Mouse (Mus musculus): Measurements from ENCODE around the gene Eef1akmt3.
"Not testable (repeated sequence)": the region's sequence is repeated elsewhere in the genome, so short reads cannot be mapped to it uniquely, and the experiment has no call there.

Eef1akmt3 gene

DNA sequence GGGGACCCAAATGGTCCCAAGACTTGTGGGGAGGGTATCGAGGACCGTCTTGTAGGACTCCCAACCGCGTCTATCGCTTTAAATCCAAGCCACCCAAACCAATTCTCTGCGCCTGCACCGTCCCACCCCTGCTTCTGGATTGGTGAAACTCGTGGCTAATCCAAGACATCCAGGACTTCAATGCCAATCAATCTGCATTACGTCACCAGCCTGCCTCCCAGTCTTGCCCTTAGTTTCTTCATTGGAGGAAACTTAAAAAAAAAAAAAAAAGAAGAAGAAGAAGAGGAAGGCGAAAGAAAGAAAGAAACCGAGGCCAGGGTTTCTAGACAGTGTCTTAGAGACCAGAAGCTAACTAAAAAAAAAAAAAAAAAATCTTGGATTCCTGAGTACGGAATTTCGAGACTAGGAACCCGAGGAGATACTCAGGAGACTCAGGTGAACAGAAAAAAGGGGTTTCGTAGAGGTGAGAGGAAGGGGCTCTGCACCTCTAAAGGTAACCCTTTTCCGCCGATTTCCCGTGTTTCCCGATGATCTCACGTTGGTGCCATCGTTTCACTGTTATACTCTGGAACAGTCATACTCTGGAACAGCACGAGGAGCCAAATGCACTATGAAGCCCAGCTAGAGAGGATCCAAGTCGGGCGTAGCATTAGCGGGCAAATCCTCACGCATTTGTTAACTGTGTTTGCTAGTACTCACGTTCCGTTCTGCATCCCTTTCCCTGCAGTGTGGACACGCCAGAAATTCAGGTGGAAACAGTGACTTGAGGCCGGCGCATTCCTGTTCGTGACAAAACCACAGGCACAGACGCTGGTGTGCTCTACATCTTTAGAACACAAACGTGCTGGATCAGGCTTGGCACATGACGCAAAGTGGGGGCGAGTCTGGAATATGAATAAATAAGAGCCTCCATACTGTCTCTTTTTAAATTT lies 29.1 kb upstream of the Eef1akmt3 start, which contains the start of gene Tspan31:
TSS of gene Tspan31 (minus strand) at position 75 of the 932 bp plus-strand sequence.
- peak; percentile 96 for DNase-seq (ENCODE audit: inconsistent ontology term)

DNA sequence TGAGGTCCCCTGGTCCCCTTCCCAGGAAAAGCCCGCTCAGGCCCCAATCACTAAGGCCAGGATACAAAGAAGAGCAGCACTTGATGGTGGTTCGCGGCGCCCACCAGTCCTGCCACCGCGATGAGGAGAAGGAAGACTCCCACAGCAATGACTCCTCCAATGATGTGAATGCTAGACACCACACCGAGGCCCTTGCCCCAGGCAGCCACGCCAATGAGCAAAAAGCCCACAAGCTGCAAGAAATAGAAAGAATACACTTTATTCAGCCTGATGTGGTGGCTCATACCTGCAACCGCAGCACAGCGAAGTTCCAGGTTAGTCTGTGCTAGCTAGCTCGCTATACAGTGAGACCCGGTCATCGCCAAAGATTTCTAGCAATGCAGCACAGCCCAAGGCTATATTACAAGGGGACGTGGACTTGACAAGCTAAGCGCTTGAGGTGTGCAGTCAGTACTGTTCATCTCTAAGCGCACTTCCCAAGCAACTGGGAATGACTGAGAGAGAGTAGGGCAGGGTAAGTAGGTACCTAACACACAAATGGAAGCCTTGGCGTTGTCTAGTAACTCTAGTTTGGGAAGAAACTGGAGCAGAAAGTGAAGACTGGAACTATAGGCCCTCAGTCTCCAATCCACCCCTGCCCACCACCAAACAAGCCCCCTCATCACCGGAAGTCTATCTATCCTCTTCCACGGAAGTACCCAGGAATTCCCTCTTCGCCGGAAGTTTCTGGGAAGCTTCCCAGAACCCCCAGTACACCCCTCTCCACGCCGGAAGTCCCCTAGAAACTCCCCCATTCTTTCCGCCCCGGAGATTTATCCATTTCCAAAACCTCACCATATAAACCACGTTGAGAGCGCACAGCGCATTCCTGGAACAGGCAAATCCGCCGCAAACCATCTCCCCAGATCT lies 28.2 kb upstream of the Eef1akmt3 start:
- no peak for DNase-seq (ENCODE audit: inconsistent ontology term)

DNA sequence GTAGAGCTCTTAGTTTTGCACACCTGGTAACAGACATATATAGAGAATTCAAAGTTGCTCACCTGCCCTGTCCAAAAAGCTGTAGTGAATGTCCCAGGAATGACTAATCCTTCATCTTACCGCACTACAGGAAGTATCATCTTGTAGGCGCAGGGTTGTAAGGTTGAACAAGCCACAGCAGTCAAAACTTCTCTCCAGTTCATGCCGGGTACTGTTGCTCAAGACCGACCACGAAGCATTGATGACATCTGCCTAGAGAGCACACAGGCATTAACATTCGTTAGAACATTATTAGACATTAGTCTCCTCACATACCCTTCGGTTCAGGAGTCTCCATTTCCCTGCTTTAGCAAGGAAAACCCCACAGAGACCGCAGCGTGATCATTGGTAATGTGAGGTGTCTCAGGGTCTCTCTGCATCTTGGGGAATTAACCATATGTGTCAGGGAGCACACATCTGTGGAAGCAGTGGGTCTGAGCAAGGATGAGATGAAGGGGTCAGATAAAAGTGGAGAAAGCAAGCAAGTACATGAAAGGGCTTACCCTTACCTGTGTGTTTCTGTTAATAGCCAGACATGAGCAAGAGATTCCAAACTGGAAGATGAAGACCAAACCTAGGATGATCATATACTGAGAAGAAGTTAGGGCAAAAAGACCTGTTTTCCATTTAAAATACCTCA lies 27.2 kb upstream of the Eef1akmt3 start:
- DNase-seq (ENCODE audit: inconsistent ontology term), result no peak

DNA sequence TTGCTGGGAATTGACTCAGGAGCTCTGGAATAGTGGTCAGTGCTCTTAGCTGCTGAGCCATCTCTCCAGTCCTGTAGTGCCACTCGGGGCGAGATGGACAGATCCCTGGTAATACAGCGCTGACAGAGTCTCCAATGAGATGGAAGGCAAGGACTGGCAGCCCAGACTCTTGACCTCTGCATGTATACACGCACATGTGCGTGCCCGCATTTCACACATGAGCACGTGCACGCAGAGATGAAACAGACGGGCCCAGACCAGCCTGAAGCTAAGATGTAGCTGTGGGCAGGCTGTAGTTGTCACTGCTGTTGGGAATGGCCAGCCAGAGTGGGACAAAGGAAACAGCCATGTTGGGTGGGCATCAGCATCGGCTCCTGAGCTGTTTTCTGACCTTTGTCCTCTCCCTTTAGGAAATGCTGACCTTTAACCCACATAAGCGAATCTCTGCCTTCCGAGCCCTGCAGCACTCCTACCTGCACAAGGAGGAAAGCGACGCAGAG lies 25.3 kb upstream of the Eef1akmt3 start:
- DNase-seq (ENCODE audit: inconsistent ontology term), result no peak

DNA sequence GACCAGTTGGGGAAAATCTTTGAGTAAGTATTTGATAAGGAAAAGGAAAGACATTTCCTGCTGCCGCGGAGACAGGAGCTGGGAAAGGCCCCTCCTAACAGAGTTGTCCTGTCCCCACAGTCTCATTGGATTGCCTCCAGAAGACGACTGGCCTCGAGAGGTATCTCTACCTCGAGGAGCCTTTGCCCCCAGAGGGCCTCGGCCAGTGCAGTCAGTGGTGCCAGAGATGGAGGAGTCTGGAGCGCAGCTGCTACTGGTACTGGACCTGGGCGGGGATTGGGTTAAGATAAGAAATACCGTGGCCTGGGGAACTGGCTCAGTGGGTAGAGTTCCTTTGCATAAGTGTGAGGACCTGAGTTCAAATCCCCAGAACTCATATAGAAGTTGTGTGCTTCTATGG lies 24.7 kb upstream of the Eef1akmt3 start:
- no peak for DNase-seq (ENCODE audit: inconsistent ontology term)

DNA sequence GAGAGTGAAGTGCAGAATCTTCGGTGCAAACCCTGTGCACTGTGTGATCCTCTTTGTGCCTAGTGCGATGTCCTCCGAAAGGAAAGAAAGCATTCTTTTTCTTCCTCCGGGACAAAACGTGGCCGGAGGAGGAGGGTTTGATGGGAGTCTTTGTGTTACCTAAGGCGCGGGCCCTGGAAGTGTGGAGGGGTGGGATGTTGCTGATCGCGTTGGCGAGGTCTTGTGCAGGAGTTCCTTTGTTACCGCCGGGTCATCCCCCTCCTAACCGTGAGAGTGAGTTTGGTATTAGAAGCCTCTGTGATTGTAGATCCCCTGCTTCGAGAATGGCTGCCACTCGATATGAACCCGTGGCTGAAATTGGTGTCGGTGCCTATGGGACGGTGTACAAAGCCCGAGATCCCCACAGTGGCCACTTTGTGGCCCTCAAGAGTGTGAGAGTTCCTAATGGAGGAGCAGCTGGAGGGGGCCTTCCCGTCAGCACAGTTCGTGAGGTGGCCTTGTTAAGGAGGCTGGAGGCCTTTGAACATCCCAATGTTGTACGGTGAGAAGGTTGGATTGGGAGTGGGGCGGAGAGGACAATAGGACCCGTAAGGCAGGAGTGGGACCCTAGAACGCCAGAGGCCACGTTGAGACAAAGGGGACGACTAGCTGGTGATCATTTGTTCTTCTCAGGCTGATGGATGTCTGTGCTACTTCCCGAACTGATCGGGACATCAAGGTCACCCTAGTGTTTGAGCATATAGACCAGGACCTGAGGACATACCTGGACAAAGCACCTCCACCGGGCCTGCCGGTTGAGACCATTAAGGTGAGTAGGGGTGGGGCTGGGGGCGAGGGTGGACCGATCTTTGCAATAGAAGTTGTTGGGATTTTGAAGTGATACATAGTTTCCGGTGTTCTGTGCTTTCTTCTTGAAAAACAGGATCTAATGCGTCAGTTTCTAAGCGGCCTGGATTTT lies 22.9 kb upstream of the Eef1akmt3 start:
- no peak for DNase-seq (ENCODE audit: inconsistent ontology term)

DNA sequence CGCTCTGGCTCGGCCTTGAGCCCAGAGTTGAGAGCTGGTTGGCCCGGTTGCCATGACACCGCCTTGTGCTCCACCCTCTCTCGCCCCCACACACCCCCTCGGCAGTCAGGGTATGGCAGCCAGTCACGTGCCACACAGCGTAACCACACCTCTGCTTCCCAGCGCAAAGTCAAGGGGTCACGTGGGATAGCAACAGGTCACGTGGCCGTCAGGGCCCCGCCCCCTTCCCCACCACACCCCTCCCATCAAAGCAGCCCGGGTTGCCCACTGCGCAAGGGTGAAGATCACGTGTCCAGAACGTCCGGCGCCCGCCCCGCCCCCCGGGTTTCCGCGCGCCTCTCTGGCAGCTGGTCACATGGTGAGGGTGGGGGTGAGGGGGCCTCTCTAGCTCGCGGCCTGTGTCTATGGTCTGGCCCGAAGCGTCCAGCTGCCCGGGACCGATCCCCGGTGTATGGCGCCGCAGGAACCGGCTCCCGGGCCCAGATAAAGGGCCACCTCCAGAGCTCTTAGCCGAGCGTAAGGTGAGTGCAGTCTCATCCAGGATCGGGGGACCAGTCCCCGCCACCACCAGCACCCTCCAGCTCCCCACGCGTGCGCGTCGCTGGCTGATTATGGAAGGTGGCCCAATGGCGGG lies 22.0 kb upstream of the Eef1akmt3 start, which contains the start of gene Cdk4:
TSS of gene Cdk4 (plus strand) at position 296 of the 634 bp plus-strand sequence.
- DNase-seq (ENCODE audit: inconsistent ontology term), result peak; percentile 100

DNA sequence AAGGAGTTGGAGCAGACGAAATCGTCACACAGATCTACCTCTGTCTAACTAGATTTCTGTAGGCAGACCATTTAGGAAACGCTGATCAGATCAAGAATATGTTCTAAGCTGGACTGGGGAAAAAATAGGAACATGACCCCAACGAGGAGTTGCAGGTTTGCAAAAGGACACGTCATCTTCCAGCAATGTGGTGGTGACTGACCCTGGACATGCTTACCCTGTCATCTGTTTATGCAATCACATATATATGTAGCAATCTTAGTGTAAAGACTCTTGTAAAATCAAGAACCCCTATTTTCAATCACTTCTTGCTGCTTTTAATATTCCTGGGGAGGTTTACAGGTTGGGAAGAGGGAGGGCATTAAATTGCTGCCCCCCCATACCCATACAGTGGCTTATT lies 21.2 kb upstream of the Eef1akmt3 start:
- DNase-seq (ENCODE audit: inconsistent ontology term), result no peak

DNA sequence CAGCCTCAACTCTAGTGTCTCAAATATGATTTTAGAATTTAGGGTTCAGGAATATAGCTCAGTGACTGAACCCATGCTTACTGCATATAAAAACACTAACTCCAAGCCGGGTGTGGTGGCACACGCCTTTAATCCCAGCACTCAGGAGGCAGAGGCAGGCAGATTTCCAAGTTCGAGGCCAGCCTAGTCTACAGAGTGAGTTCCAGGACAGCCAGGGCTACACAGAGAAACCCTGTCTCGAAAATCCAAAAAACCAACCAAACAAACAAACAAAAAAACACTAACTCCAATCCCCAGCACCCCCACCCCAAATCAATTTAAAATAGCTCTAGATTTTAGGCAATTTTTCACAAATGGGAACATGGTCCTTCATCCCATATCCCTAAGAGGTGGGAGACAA lies 20.8 kb upstream of the Eef1akmt3 start:
- not testable (repeated sequence) for DNase-seq (ENCODE audit: inconsistent ontology term)

DNA sequence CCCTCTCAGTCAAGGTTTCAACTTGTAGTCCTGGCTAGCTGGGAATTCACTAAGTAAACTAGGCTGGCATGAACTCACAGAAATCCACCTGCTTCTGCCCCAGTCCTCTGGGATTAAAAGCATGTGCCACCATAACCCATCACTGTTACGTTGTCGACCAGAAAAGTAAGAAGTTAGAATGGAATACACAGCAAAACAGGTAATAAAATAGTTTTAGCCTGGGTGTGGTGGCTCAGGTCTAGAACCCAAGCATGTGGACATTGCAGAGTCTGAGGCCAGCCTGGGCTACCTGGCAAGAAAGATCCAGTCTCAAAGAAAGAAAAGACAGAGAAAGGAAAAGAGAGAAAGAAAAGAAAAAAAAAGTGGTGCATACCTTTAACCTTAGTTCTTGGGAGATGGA lies 20.2 kb upstream of the Eef1akmt3 start:
- no peak for DNase-seq (ENCODE audit: inconsistent ontology term)

DNA sequence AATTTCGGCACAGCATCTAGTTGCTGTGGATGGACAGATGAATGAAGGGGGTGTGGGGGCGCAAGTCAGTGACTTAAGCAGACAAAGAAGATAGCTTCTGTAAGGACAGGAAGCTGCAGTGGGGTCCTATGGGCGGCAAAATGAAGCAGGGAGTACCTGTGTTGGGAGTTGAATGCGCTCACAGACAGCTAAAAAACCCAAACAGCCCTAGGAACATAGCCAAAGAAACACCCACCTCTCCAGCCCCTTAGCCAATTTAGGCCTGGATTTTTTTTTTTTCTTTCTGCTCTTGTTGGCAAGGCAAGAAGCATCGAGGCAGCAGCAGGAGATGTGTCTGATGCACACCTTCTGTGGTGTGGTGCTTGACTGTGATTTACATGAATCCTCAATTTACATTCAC lies 19.8 kb upstream of the Eef1akmt3 start:
- DNase-seq (ENCODE audit: inconsistent ontology term), result no peak

DNA sequence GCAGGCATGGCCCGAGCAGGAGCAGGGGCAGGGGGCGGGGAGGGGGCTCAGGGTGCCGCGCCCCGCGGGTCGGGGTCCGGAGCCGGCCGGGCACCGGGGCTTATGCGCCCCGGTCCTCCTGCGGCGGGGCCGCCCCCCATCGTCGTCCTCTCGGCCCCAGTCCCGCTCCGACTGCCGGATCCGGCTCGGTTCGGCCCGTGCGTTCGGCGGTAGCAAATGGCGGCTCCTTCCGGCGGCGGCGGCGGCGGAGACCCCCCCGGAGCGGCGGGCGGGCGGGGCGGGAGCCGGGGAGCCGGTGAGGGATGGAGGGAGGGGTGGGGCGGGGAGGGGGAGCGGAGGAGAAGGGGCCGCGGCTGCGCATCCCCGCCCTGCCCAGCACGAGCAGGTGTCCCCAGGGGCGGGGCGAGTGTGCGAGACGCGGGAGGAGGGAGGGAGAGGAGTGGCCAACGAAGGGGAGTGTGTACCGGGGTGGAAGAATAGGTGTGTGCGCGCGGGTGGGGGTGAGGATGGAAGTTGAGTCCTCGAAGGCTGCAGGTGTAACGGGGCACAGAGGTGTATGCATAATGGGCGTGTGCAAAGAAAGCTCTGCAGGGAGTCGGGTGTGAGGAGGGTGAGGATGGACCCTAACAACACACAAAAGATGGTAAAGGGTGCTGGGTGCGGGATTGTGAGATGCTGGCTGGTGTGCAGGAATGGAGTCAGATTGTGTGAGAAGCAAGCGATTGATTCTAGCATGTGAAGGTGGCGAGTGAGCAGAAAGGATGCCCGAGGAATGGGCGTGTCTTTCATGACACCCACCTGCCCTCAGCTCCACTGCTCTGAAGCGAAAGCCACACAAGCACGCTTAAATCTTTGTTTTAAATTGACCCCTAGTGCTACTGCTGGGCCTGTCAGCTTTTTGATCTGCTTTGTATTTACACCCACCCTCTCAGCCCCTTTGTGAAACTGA lies 18.9 kb upstream of the Eef1akmt3 start, which contains the start of gene March9:
TSS of gene March9 (minus strand) at position 217 of the 949 bp plus-strand sequence.
- peak; percentile 73 for DNase-seq (ENCODE audit: inconsistent ontology term)

DNA sequence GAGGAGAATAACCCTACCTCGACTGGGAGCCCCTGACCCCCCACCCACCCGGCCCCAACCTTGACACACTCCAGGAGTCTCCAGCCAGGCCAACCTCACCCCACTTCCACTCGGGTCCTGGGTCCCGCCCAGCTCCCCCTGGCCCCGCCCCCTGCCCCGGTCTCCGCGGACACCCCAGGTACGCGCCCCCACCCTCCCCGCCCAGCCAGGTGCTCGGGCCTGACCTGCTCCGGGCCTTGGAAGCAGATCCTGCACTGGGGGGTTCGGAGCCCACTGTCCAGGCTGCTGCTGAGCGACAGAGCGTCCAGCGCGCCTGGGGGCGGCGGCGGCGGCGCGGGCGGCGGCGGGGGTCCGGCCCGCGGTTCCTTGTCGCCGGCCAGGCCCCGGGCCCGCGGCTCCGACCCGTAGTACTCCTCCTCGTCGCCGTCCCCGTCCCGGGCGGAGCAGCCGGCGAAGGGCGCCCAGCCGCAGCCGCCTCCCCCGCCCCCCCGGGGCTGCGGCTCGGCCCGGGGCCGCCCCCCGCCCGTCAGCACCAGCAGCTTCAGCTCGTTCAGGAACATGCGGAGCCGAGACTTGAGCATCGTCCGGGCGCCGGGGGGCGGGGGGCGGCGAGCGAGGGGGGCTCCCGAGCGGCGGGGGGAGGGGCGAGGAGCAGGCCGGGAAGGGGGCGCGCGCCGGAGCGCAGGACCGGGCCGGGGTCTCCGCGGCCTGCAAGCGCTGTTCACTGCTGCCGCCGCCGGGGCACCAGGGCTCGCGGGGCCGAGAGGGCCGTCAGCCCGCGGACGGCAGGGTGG lies 18.1 kb upstream of the Eef1akmt3 start:
- DNase-seq (ENCODE audit: inconsistent ontology term), result no peak

DNA sequence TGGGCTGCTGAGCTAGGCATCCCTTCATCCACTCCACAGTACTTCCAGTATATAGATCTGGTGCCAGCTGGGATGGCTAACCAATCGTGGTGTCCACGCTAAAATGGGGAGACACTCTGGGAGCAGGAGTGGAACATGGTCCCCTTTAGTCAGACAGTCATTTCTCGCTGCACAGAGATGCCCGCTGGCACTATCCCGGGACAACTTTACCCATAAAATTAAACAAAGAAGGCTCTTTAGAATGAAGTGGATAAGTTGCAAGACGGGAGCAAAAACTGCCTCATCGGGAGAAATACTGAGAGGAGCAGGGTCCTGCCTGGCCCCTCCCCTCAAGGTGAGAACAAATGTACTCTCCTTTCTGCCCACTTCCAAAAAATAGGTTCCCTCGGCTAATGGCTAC lies 17.4 kb upstream of the Eef1akmt3 start:
- no peak for DNase-seq (ENCODE audit: inconsistent ontology term)

DNA sequence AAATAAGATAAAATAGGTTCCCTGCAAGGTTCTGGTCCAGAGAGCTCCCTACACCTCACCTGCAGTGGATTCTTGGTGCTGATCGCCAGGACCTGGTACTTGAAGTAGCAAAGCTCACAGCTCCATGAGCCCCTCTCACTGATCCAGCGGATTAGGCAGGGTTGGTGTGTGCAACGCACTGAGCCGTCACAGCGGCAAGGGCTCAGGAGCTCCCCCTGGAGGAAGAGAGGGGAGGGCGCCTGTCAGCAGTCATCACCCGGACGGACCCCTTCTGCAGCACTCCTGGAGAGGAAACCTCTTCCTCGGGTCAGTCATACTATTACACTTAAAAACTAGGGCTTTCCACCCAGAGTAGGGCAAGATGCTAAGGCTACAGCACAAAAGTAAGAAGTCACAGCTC lies 16.8 kb upstream of the Eef1akmt3 start:
- DNase-seq (ENCODE audit: inconsistent ontology term), result peak; percentile 69

DNA sequence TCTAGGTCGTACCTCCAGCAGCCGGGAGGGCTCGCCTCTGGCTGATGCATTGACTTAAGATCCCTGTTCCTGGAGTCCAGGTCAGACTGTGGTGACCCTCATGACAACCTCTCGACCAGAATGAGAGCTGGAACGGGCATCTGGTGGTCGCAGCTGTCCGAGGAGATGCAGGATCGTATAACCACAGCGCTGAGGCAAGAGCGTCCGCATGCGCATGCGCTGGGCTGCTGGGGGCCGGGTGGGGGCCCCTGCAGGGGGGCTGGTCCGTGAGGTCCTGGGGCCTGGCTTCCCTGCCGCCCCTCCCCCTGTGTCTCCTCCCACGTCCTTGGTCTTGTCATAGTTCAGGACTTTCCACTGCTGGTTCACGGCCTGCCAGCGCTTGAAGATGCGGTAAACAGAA lies 15.2 kb upstream of the Eef1akmt3 start:
- DNase-seq (ENCODE audit: inconsistent ontology term), result no peak

DNA sequence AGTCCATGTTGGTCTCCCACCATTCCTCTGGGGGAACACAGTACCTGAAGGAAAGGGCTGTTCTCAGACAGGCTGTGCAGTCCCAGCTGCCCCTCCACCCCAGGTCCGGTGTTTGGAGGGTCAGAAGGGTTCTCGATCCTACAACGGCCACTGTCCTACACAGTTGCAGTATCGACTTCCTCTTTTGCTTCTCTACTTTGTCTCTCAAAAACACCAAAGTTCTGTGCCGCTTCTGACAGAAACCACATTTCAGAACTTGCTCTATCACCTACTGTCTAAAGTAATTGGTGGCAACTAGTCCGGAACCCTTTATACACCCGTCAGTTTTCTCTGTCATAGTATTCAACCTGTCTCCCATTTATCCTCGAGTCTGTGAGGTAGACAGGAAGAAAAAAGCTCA lies 14.1 kb upstream of the Eef1akmt3 start:
- DNase-seq (ENCODE audit: inconsistent ontology term), result no peak

DNA sequence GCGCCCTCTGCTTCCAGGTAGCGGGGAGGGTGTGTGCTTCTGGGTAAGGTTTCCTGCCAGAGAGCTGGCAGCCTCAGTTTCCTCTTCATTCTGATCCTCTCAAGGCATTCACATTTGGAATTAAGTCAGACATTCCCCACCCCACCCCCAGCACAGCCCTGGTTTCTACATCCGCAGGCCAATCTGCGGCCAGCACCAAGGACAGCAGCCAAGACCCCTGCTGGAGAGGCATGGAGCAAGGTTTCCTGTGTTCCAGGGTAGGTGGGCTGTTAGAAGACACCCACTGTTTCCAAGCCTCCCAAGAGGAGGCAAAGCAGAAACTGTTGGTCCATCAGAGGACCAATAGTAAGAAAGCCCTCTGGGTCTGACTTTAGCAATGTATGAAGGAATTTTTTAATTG lies 13.3 kb upstream of the Eef1akmt3 start:
- DNase-seq (ENCODE audit: inconsistent ontology term), result no peak
